Mouse (Mus musculus) ES-Bruce4 (cell line): ENCODE data around the gene Gm9736.

Source experiments
- CTCF ChIP-seq: IDR thresholded peaks from one replicate; pipeline ENCODE4 v1.8.1; 2011; ENCODE audit warnings: low read depth, low read length
- POLR2A ChIP-seq: IDR thresholded peaks from one replicate; pipeline ENCODE4 v1.8.1; 2011; ENCODE audit warnings: low read length; ENCODE audit not compliant: insufficient read depth

GRCm38 (mm10) chr10:77706326-77706725 lies 44.8 kb downstream of the Gm9736 start, which contains the start of gene Gm10272:
- TF ChIP-seq CTCF, result no peak
- TF ChIP-seq POLR2A, result no peak
